Mouse (Mus musculus) adrenal gland (tissue): ENCODE results near the gene Tsen34.
"Not testable (repeated sequence)": the region's sequence is repeated elsewhere in the genome, so short reads cannot be mapped to it uniquely, and the experiment has no call there.

Source experiments
- intact Hi-C: fragments of 180-260 bp; cut with DNase I; formaldehyde crosslinking; loops from one replicate; pipeline ENCODE4 v1.15.1; 2025

Tsen34 gene

GRCm38 (mm10) chr7:3684698-3685097 is 8.0 kb upstream of the Tsen34 start:
- intact Hi-C loops: no loop called here

GRCm38 (mm10) chr7:3685400-3686187 is 7.1 kb upstream of the Tsen34 start:
- intact Hi-C loops: no loop called here

GRCm38 (mm10) chr7:3691919-3692318 is 744 bp upstream of the Tsen34 start:
- intact Hi-C loops: no loop called here

- intact Hi-C loops: no loop called here
Observed at GRCm38 (mm10) chr7:3692987-3693808, 535 bp downstream of the Tsen34 start, which contains the start of gene Mboat7. Gene Mboat7, minus strand, starts transcription at chr7:3693523.

- intact Hi-C loops: no loop called here
Observed at GRCm38 (mm10) chr7:3693809-3694075, 1.1 kb downstream of the Tsen34 start.

- intact Hi-C loops: no loop called here
Observed at GRCm38 (mm10) chr7:3694076-3694948, 1.6 kb downstream of the Tsen34 start.

- intact Hi-C loops: not testable (repeated sequence)
Observed at GRCm38 (mm10) chr7:3694949-3695305, 2.3 kb downstream of the Tsen34 start.

GRCm38 (mm10) chr7:3698471-3698870 is 5.8 kb downstream of the Tsen34 start:
- intact Hi-C loops: no loop called here

GRCm38 (mm10) chr7:3703148-3703878 is 10.7 kb downstream of the Tsen34 start:
- intact Hi-C loops: no loop called here

- intact Hi-C loops: no loop called here
Observed at GRCm38 (mm10) chr7:3703879-3704441, 11.3 kb downstream of the Tsen34 start, which contains the start of gene Rps9. Gene Rps9, plus strand, starts transcription at chr7:3703993.

GRCm38 (mm10) chr7:3704475-3704874 is 11.8 kb downstream of the Tsen34 start:
- intact Hi-C loops: no loop called here

GRCm38 (mm10) chr7:3705461-3705860 is 12.8 kb downstream of the Tsen34 start:
- intact Hi-C loops: not testable (repeated sequence)

- intact Hi-C loops: no loop called here
Observed at GRCm38 (mm10) chr7:3705911-3706310, 13.2 kb downstream of the Tsen34 start.

- intact Hi-C loops: no loop called here
Observed at GRCm38 (mm10) chr7:3706343-3706934, 13.8 kb downstream of the Tsen34 start.

- intact Hi-C loops: no loop called here
Observed at GRCm38 (mm10) chr7:3707027-3707426, 14.4 kb downstream of the Tsen34 start.

GRCm38 (mm10) chr7:3707568-3708413 is 15.1 kb downstream of the Tsen34 start:
- intact Hi-C loops: no loop called here

GRCm38 (mm10) chr7:3708447-3708980 is 15.9 kb downstream of the Tsen34 start:
- intact Hi-C loops: not testable (repeated sequence)

- intact Hi-C loops: no loop called here
Observed at GRCm38 (mm10) chr7:3709000-3709399, 16.3 kb downstream of the Tsen34 start.
